Mouse (Mus musculus): ENCODE measurements at regions not wholly inside any gene's neighbourhood (a gene's known extent, or its start where the extent isn't known, plus 50 kb on each side); places are given as distances from the start of the nearest gene placed in this dataset.

GRCm38 (mm10) chr1:56168712-56169111 is 468.5 kb downstream of the Hsfy2 start:
- Histone ChIP-seq H3K9me3 (ENCODE audit: control insufficient read depth, low read length) (no peaks in the 10 kb centered on the region), H3K36me3 (ENCODE audit: control insufficient read depth, insufficient read depth, low read length) (no peaks in the 10 kb centered on the region), H3K4me3 (ENCODE audit: low read depth, low read length) (no peak overlapping the region), H3K4me2 (no peak overlapping the region), H3K27ac (ENCODE audit: low read depth, low read length) (no peak overlapping the region), H3K27me3 (ENCODE audit: control insufficient read depth, insufficient read depth, low read length) (no peaks in the 10 kb centered on the region), H3K4me1 (ENCODE audit: control insufficient read depth, insufficient read depth, low read length) (no peaks in the 10 kb centered on the region), H3K9ac (ENCODE audit: low read length) (no peak overlapping the region)
- ATAC-seq (ENCODE audit: low FRiP score): no peak
- 69% methylated on average over 1 of the region's 1 CpGs for WGBS
- DNase-seq (ENCODE audit: low spot score, missing footprints): no peak

GRCm38 (mm10) chr1:56168063-56168462 is 469.2 kb downstream of the Hsfy2 start:
- 91% methylated on average over 4 of the region's 4 CpGs for WGBS
- no peak for DNase-seq (ENCODE audit: low spot score, missing footprints)

GRCm38 (mm10) chr1:56165228-56165627 is 472.0 kb downstream of the Hsfy2 start:
- H3K4me2 ChIP-seq: no peak overlapping the region
- H3K9ac ChIP-seq (ENCODE audit: low read length): no peak overlapping the region
- no peaks in the 10 kb centered on the region for H3K4me1 ChIP-seq (ENCODE audit: control insufficient read depth, insufficient read depth, low read length)
- DNase-seq (ENCODE audit: low spot score, missing footprints): no peak
- no peak overlapping the region for H3K27ac ChIP-seq (ENCODE audit: low read depth, low read length)
- WGBS: 83% methylated on average over 2 of the region's 2 CpGs
- ATAC-seq (ENCODE audit: low FRiP score): no peak
- H3K4me3 ChIP-seq (ENCODE audit: low read depth, low read length): no peak overlapping the region
- H3K36me3 ChIP-seq (ENCODE audit: control insufficient read depth, insufficient read depth, low read length): no peaks in the 10 kb centered on the region
- no peaks in the 10 kb centered on the region for H3K27me3 ChIP-seq (ENCODE audit: control insufficient read depth, insufficient read depth, low read length)
- H3K9me3 ChIP-seq (ENCODE audit: control insufficient read depth, low read length): no peaks in the 10 kb centered on the region

More at GRCm38 (mm10) chr1:56168063-56168462, 469.2 kb downstream of the Hsfy2 start:
- Histone ChIP-seq H3K9me3 (ENCODE audit: control insufficient read depth, low read length) (no peaks in the 10 kb centered on the region), H3K9ac (ENCODE audit: low read length) (no peak overlapping the region), H3K27me3 (ENCODE audit: control insufficient read depth, insufficient read depth, low read length) (no peaks in the 10 kb centered on the region), H3K4me3 (ENCODE audit: low read depth, low read length) (no peak overlapping the region), H3K4me2 (no peak overlapping the region), H3K4me1 (ENCODE audit: control insufficient read depth, insufficient read depth, low read length) (no peaks in the 10 kb centered on the region), H3K36me3 (ENCODE audit: control insufficient read depth, insufficient read depth, low read length) (no peaks in the 10 kb centered on the region), H3K27ac (ENCODE audit: low read depth, low read length) (no peak overlapping the region)
- ATAC-seq (ENCODE audit: low FRiP score): no peak

GRCm38 (mm10) chr1:56164366-56164765 is 472.9 kb downstream of the Hsfy2 start:
- no peaks in the 10 kb centered on the region for H3K27me3 ChIP-seq (ENCODE audit: control insufficient read depth, insufficient read depth, low read length)
- no peak overlapping the region for H3K4me3 ChIP-seq (ENCODE audit: low read depth, low read length)
- 97% methylated on average over 2 of the region's 2 CpGs for WGBS
- no peak overlapping the region for H3K9ac ChIP-seq (ENCODE audit: low read length)
- ATAC-seq (ENCODE audit: low FRiP score) (no peak), DNase-seq (ENCODE audit: low spot score, missing footprints) (no peak)
- H3K9me3 ChIP-seq (ENCODE audit: control insufficient read depth, low read length): no peaks in the 10 kb centered on the region
- no peaks in the 10 kb centered on the region for H3K36me3 ChIP-seq (ENCODE audit: control insufficient read depth, insufficient read depth, low read length)
- H3K4me2 ChIP-seq: no peak overlapping the region
- H3K27ac ChIP-seq (ENCODE audit: low read depth, low read length): no peak overlapping the region
- H3K4me1 ChIP-seq (ENCODE audit: control insufficient read depth, insufficient read depth, low read length): no peaks in the 10 kb centered on the region

- ATAC-seq (ENCODE audit: low FRiP score) (no peak), DNase-seq (ENCODE audit: low spot score, missing footprints) (no peak)
- Histone ChIP-seq H3K27me3 (ENCODE audit: control insufficient read depth, insufficient read depth, low read length) (no peaks in the 10 kb centered on the region), H3K36me3 (ENCODE audit: control insufficient read depth, insufficient read depth, low read length) (no peaks in the 10 kb centered on the region), H3K4me2 (no peak overlapping the region), H3K4me1 (ENCODE audit: control insufficient read depth, insufficient read depth, low read length) (no peaks in the 10 kb centered on the region), H3K9ac (ENCODE audit: low read length) (no peak overlapping the region), H3K9me3 (ENCODE audit: control insufficient read depth, low read length) (no peaks in the 10 kb centered on the region), H3K4me3 (ENCODE audit: low read depth, low read length) (no peak overlapping the region), H3K27ac (ENCODE audit: low read depth, low read length) (no peak overlapping the region)
- WGBS: 87% methylated on average over 7 of the region's 7 CpGs
Measured at GRCm38 (mm10) chr1:56130951-56131350, 506.3 kb downstream of the Hsfy2 start.

- no peak overlapping the region for H3K9ac ChIP-seq (ENCODE audit: low read length)
- H3K4me2 ChIP-seq: no peak overlapping the region
- H3K4me3 ChIP-seq (ENCODE audit: low read depth, low read length): no peak overlapping the region
- DNase-seq (ENCODE audit: low spot score, missing footprints): no peak
- no peaks in the 10 kb centered on the region for H3K27me3 ChIP-seq (ENCODE audit: control insufficient read depth, insufficient read depth, low read length)
- WGBS: 83% methylated on average over 4 of the region's 4 CpGs
- no peaks in the 10 kb centered on the region for H3K9me3 ChIP-seq (ENCODE audit: control insufficient read depth, low read length)
- no peaks in the 10 kb centered on the region for H3K36me3 ChIP-seq (ENCODE audit: control insufficient read depth, insufficient read depth, low read length)
- no peak for ATAC-seq (ENCODE audit: low FRiP score)
- no peaks in the 10 kb centered on the region for H3K4me1 ChIP-seq (ENCODE audit: control insufficient read depth, insufficient read depth, low read length)
- H3K27ac ChIP-seq (ENCODE audit: low read depth, low read length): no peak overlapping the region
Measured at GRCm38 (mm10) chr1:56089254-56089834, 547.9 kb downstream of the Hsfy2 start.

- no peaks in the 10 kb centered on the region for H3K4me1 ChIP-seq (ENCODE audit: control insufficient read depth, insufficient read depth, low read length)
- no peak overlapping the region for H3K9ac ChIP-seq (ENCODE audit: low read length)
- no peak overlapping the region for H3K27ac ChIP-seq (ENCODE audit: low read depth, low read length)
- no peak for DNase-seq (ENCODE audit: low spot score, missing footprints)
- H3K27me3 ChIP-seq (ENCODE audit: control insufficient read depth, insufficient read depth, low read length): no peaks in the 10 kb centered on the region
- 89% methylated on average over 1 of the region's 1 CpGs for WGBS
- H3K4me3 ChIP-seq (ENCODE audit: low read depth, low read length): no peak overlapping the region
- no peak overlapping the region for H3K4me2 ChIP-seq
- H3K36me3 ChIP-seq (ENCODE audit: control insufficient read depth, insufficient read depth, low read length): no peaks in the 10 kb centered on the region
- no peaks in the 10 kb centered on the region for H3K9me3 ChIP-seq (ENCODE audit: control insufficient read depth, low read length)
- ATAC-seq (ENCODE audit: low FRiP score): no peak
Measured at GRCm38 (mm10) chr1:56088357-56088756, 548.9 kb downstream of the Hsfy2 start.

GRCm38 (mm10) chr1:56076757-56077156 is 560.5 kb downstream of the Hsfy2 start:
- H3K36me3 ChIP-seq (ENCODE audit: control insufficient read depth, insufficient read depth, low read length): no peaks in the 10 kb centered on the region

GRCm38 (mm10) chr1:56072255-56072654 is 565.0 kb downstream of the Hsfy2 start:
- Histone ChIP-seq H3K9me3 (ENCODE audit: control insufficient read depth, low read length) (no peaks in the 10 kb centered on the region), H3K27me3 (ENCODE audit: control insufficient read depth, insufficient read depth, low read length) (no peaks in the 10 kb centered on the region), H3K27ac (ENCODE audit: low read depth, low read length) (no peak overlapping the region), H3K9ac (ENCODE audit: low read length) (no peak overlapping the region), H3K4me2 (no peak overlapping the region), H3K4me3 (ENCODE audit: low read depth, low read length) (no peak overlapping the region), H3K36me3 (ENCODE audit: control insufficient read depth, insufficient read depth, low read length) (no peaks in the 10 kb centered on the region), H3K4me1 (ENCODE audit: control insufficient read depth, insufficient read depth, low read length) (no peaks in the 10 kb centered on the region)
- ATAC-seq (ENCODE audit: low FRiP score) (no peak), DNase-seq (ENCODE audit: low spot score, missing footprints) (no peak)
- 94% methylated on average over 2 of the region's 2 CpGs for WGBS

More at GRCm38 (mm10) chr1:56076757-56077156, 560.5 kb downstream of the Hsfy2 start:
- Histone ChIP-seq H3K9ac (ENCODE audit: low read length) (no peak overlapping the region), H3K4me2 (no peak overlapping the region), H3K27me3 (ENCODE audit: control insufficient read depth, insufficient read depth, low read length) (no peaks in the 10 kb centered on the region), H3K4me1 (ENCODE audit: control insufficient read depth, insufficient read depth, low read length) (no peaks in the 10 kb centered on the region), H3K4me3 (ENCODE audit: low read depth, low read length) (no peak overlapping the region), H3K27ac (ENCODE audit: low read depth, low read length) (no peak overlapping the region), H3K9me3 (ENCODE audit: control insufficient read depth, low read length) (no peaks in the 10 kb centered on the region)
- DNase-seq (ENCODE audit: low spot score, missing footprints) (no peak), ATAC-seq (ENCODE audit: low FRiP score) (no peak)
- 81% methylated on average over 1 of the region's 1 CpGs for WGBS
